Mouse (Mus musculus) heart, adult 2 months (tissue): ENCODE measurements around the gene Kat6b.

Source experiments
- CTCF ChIP-seq: fragments of 200-600 bp; IDR thresholded peaks from 2 replicates; pipeline ENCODE4 v1.8.1; 2022; ENCODE audit warnings: antibody characterized with exemption, mild to moderate bottlenecking, moderate library complexity
- EP300 ChIP-seq: fragments of 200-500 bp; IDR thresholded peaks from 2 replicates; pipeline ENCODE4 v1.6.1; 2011; ENCODE audit warnings: low read depth, low read length, control low read depth; ENCODE audit not compliant: insufficient read depth
- POLR2A ChIP-seq: fragments of 200-500 bp; IDR thresholded peaks from 2 replicates; pipeline ENCODE4 v1.6.1; 2011; ENCODE audit warnings: mild to moderate bottlenecking, low read depth, low read length, control low read depth; ENCODE audit not compliant: insufficient read depth

- TF ChIP-seq CTCF: no peak
- no peak for TF ChIP-seq POLR2A
- no peak for TF ChIP-seq EP300
These were observed 72.8 kb downstream of the Kat6b start for GRCm38 (mm10) chr14:21554046-21554445.
